Mouse (Mus musculus): Measurements from ENCODE around the gene Ankrd13d.

DNA sequence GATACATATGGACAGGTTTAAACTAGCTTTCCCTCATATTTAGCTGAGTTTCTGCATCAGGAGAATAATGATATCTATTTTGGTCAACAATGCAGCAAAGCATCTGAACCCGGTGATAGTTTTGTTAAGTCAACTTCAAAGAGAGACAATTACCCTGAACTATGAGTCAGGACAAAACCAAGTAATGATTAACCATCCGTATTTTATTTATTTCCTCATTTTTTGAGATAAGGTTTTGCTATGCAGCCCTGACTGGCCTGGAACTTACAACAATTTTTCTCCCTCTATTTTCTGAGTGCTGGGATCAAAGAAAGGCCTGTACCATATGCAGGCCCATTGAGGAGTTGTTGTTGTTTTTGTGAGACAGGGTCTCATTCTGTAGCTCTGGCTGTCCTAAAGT, 47.7 kb upstream of the Ankrd13d start:
- TF ChIP-seq EP300 (IDR thresholded peaks at IDR 0.05; ENCODE audit: low read depth in 1 of 2, low read length in 2 of 2) (peak; percentile 48 to 75), ZNF384 (IDR thresholded peaks at IDR 0.05; ENCODE audit: low read depth, low read length) (no peak), RCOR1 (IDR thresholded peaks at IDR 0.05; ENCODE audit: low read depth, low read length) (peak; percentile 35; the same call in 1 of the 2 replicates)
